Mouse (Mus musculus) liver, embryonic 16.5 days (tissue): ENCODE measurements around the gene Nup214. TPM values are rescaled to one million over a fixed set of nuclear protein-coding genes. Genes with fewer than 3 reads are reported as not detected.
A peak's percentile ranks its signal among the peaks of the same experiment; 100 is the strongest.

Source experiments
- ATAC-seq: fragments of 200-750 bp; cut with Nextera tagmentation; 2 replicates; pipeline ENCODE4 v1.8.0; 2017; ENCODE audit warnings: low read depth, mild to moderate bottlenecking, moderate number of reproducible peaks, moderate library complexity
- H3K27ac ChIP-seq: fragments of 300-500 bp; sonication (generic); 2 replicates; pipeline ENCODE4 v1.5.1; 2014; ENCODE audit warnings: mild to moderate bottlenecking, low read length
- H3K27me3 ChIP-seq: fragments of 300-500 bp; sonication (generic); 2 replicates; pipeline ENCODE4 v1.6.1; 2014; ENCODE audit warnings: low read depth, low read length, mixed read lengths; ENCODE audit not compliant: control insufficient read depth, insufficient read depth
- H3K36me3 ChIP-seq: fragments of 300-500 bp; sonication (generic); 2 replicates; pipeline ENCODE4 v1.6.1; 2014; ENCODE audit warnings: mild to moderate bottlenecking; ENCODE audit not compliant: control insufficient read depth, insufficient read depth
- H3K4me1 ChIP-seq: fragments of 300-500 bp; sonication (generic); 2 replicates; pipeline ENCODE4 v1.6.1; 2014; ENCODE audit warnings: low read depth, low read length, mixed read lengths; ENCODE audit not compliant: control insufficient read depth
- H3K4me2 ChIP-seq: fragments of 300-500 bp; sonication (generic); 2 replicates; pipeline ENCODE4 v1.6.1; 2014; ENCODE audit warnings: low read depth, low read length, mixed read lengths
- H3K4me3 ChIP-seq: fragments of 300-500 bp; sonication (generic); 2 replicates; pipeline ENCODE4 v1.5.1; 2014; ENCODE audit warnings: low read depth, mild to moderate bottlenecking, low read length
- H3K9ac ChIP-seq: fragments of 300-500 bp; sonication (generic); 2 replicates; pipeline ENCODE4 v1.6.1; 2014; ENCODE audit warnings: low read depth, low read length
- H3K9me3 ChIP-seq: fragments of 300-500 bp; sonication (generic); replicated peaks from 2 replicates; pipeline ENCODE4 v1.6.1; 2016; ENCODE audit warnings: low read length; ENCODE audit not compliant: control insufficient read depth
- WGBS: fragments of 180-500 bp; shearing (Covaris S2); extraction: QIAGEN DNeasy Blood & Tissue Kit; methylation state at CpG from one replicate; pipeline ENCODE4 v1.1.7; 2014; ENCODE audit not compliant: insufficient replicate concordance; 5-methylcytosine and 5-hydroxymethylcytosine counted together
- polyA plus RNA-seq: library from polyadenylated mRNA; unstranded; fragments of >200 nt; fragmentation: Nextera tagmentation; extraction: Ambion mirVana; gene quantifications from 2 replicates; pipeline ENCODE4 v1.2.1, GENCODE M21; 2015

Gene Nup214
- polyA plus RNA-seq, 1 experiment from 2014 or later: 34.4 TPM

DNA sequence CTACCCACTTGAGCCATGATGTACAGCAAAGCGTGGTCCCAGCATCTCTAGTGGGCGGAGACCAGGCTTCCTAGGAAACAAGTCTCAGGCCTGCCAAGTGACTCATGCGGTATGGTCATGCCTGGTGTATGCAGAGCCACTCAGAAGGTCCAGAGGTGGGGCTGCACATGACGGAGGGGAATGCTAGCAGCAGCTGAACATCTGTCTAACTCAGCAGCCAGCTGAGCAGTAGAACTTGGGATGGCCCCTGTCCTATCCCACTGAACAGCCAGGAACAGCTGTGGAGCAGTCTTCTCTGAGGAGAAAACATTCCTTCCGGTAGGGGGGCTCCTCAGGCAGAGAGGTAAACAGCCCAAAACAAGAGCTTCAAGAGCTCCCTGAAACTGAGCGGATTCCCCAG is 25.8 kb upstream of the Nup214 start:
- Histone ChIP-seq H3K9me3 (no peaks in the 10 kb centered on the region), H3K36me3 (no peaks in the 10 kb centered on the region), H3K27me3 (peaks cover 43% of the 10 kb centered on the region), H3K4me1 (no peaks in the 10 kb centered on the region), H3K4me2 (no peak overlapping the region), H3K9ac (no peak overlapping the region), H3K27ac (no peak overlapping the region), H3K4me3 (no peak overlapping the region)
- ATAC-seq: no peak
- 55% methylated on average over 6 of the region's 6 CpGs for WGBS

- H3K4me2 ChIP-seq: no peak overlapping the region
- H3K27me3 ChIP-seq: peaks cover 43% of the 10 kb centered on the region
- no peak overlapping the region for H3K27ac ChIP-seq
- H3K4me1 ChIP-seq: no peaks in the 10 kb centered on the region
- 50% methylated on average over 6 of the region's 6 CpGs for WGBS
- no peak overlapping the region for H3K9ac ChIP-seq
- no peak overlapping the region for H3K4me3 ChIP-seq
- no peak for ATAC-seq
- H3K36me3 ChIP-seq: no peaks in the 10 kb centered on the region
- no peaks in the 10 kb centered on the region for H3K9me3 ChIP-seq
Measured at GRCm38 (mm10) chr2:31948801-31949200, 25.4 kb upstream of the Nup214 start.

GRCm38 (mm10) chr2:31950058-31950871 is 24.0 kb upstream of the Nup214 start, which contains the start of gene Aif1l:
Gene Aif1l (plus strand): TSS chr2:31950139.
- Histone ChIP-seq H3K4me1 (no peaks in the 10 kb centered on the region), H3K9ac (peak within 1 kb of the TSS; percentile 35; the same call in 1 of the 2 replicates), H3K27ac (no peak within 1 kb of the TSS), H3K27me3 (peaks cover 43% of the 10 kb centered on the region), H3K9me3 (no peaks in the 10 kb centered on the region), H3K4me3 (peak within 1 kb of the TSS; percentile 45), H3K4me2 (peak within 1 kb of the TSS; percentile 77), H3K36me3 (no peaks in the 10 kb centered on the region)
- no peak for ATAC-seq
- under 1% methylated on average over 50 of the region's 66 CpGs for WGBS

DNA sequence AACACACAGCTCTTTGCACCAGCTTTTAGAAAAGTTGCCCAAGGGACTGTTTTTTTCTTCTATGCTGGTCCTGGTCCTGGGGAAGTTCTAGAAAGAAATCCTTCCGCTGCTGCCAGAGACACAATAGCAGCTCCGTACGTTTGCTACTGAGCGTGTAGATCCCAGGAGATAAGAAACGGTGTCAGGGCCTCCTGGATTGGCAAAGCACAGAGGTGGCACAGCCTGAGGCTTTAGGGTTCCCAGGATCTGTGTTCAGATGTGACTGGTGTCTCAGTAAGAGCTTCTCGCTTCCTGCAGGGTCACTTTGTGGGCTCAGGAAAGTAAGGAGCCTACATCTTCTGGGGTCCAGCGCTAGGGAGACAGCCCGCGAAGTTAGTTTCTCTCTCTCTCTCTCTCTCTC is 23.3 kb upstream of the Nup214 start:
- H3K4me3 ChIP-seq: no peak overlapping the region
- WGBS: 36% methylated on average over 9 of the region's 9 CpGs
- no peak for ATAC-seq
- no peak overlapping the region for H3K27ac ChIP-seq
- no peak overlapping the region for H3K9ac ChIP-seq
- no peaks in the 10 kb centered on the region for H3K4me1 ChIP-seq
- no peaks in the 10 kb centered on the region for H3K36me3 ChIP-seq
- H3K27me3 ChIP-seq: peaks cover 43% of the 10 kb centered on the region
- H3K4me2 ChIP-seq: no peak overlapping the region
- H3K9me3 ChIP-seq: no peaks in the 10 kb centered on the region

DNA sequence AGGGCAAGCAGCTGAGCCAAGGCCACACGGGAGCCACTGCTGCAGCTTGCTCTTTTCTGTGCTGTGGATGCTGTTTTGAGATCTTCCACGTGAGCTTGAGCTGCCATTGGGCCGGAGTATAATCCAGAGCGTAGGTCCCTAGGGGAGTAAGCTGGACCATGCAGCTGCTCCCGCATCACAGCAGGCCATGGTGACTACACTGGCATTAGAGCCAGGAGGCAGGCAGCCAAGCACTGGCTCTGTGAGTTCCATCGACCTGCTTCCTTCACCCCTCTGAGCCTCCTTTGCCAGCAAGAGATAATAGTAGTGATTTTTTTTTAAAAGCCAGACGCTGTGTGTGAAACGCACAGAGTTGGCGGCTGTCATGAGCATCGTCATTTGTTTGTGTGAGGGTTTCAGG is 22.0 kb upstream of the Nup214 start:
- no peak overlapping the region for H3K4me3 ChIP-seq
- H3K27me3 ChIP-seq: peaks cover 43% of the 10 kb centered on the region
- no peaks in the 10 kb centered on the region for H3K9me3 ChIP-seq
- ATAC-seq: no peak
- H3K4me1 ChIP-seq: no peaks in the 10 kb centered on the region
- H3K27ac ChIP-seq: no peak overlapping the region
- WGBS: 76% methylated on average over 10 of the region's 10 CpGs
- no peak overlapping the region for H3K9ac ChIP-seq
- H3K36me3 ChIP-seq: no peaks in the 10 kb centered on the region
- H3K4me2 ChIP-seq: no peak overlapping the region

GRCm38 (mm10) chr2:31952725-31953124 is 21.5 kb upstream of the Nup214 start:
- no peak for ATAC-seq
- 59% methylated on average over 3 of the region's 3 CpGs for WGBS
- Histone ChIP-seq H3K9ac (no peak overlapping the region), H3K9me3 (no peaks in the 10 kb centered on the region), H3K4me3 (no peak overlapping the region), H3K27ac (no peak overlapping the region), H3K4me2 (no peak overlapping the region), H3K4me1 (no peaks in the 10 kb centered on the region), H3K27me3 (peaks cover 43% of the 10 kb centered on the region), H3K36me3 (no peaks in the 10 kb centered on the region)

DNA sequence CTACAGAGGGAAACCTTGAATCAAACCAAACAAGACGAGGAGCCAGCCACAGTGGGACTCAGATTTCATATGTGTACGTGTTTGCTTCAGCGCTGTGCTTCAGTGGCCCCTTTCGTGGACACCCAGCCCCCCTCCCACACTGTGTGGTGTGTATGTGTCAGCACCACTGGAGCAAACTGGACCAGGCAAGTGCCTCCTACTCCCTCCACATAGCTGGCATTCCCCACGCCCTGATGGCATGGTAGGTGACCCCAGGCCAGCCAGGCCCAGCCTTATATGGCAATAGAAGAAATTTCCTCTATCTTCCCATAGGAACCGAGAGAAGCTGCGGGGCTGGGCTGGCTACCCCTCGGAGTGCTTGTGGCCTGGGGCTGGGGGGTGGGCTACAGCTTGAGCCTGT is 20.5 kb upstream of the Nup214 start:
- Histone ChIP-seq H3K27ac (no peak overlapping the region), H3K4me1 (no peaks in the 10 kb centered on the region), H3K36me3 (no peaks in the 10 kb centered on the region), H3K4me3 (no peak overlapping the region), H3K4me2 (no peak overlapping the region), H3K9ac (no peak overlapping the region), H3K9me3 (no peaks in the 10 kb centered on the region), H3K27me3 (peaks cover 38% of the 10 kb centered on the region)
- WGBS: 67% methylated on average over 8 of the region's 8 CpGs
- no peak for ATAC-seq

DNA sequence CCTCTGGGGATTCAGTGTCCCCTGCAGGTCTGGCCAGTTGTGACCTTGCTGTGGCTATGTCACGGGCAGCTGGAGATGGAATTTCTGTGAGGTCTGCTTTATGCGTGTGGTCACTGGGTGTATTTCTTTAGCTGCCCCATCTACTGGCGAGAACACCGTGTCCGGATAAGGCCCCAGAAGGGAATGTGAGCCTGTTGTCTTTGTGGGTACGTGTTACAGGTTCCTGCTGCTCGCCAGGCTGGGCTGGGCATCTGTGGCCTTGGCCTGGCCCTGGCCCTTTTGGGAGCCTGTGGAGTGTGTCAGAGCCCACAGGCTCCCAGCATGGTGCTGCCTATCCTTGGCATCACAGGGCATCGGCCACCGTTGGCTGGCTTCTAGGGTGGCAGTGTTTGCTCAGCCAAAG is 19.5 kb upstream of the Nup214 start:
- WGBS: 73% methylated on average over 9 of the region's 9 CpGs
- no peak for ATAC-seq
- H3K4me1 ChIP-seq: no peaks in the 10 kb centered on the region
- peaks cover 27% of the 10 kb centered on the region for H3K27me3 ChIP-seq
- no peak overlapping the region for H3K4me2 ChIP-seq
- H3K9ac ChIP-seq: no peak overlapping the region
- no peaks in the 10 kb centered on the region for H3K9me3 ChIP-seq
- H3K4me3 ChIP-seq: no peak overlapping the region
- no peak overlapping the region for H3K27ac ChIP-seq
- no peaks in the 10 kb centered on the region for H3K36me3 ChIP-seq

DNA sequence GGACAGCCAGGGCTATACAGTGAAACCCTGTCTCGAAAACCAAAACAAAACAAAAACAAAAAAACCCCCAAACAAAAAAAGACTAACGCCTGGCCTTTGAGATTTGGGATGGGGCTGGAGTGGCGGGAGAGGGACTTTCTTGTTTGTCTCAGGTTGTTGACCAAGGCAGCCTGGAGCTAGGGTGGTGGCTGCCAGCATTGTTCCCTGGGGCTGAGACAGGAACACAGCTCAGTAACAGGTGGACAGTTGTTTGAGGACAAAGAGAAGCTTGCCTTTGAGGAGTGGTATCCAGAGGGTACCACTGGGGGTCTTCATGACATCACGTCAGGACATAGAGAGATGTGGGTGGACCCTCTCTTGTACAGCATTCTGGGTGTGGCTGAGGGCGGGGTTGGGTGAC is 18.6 kb upstream of the Nup214 start:
- ATAC-seq: no peak

More for the DNA sequence above, 18.6 kb upstream of the Nup214 start:
- H3K27me3 ChIP-seq: peaks cover 18% of the 10 kb centered on the region
- 49% methylated on average over 5 of the region's 5 CpGs for WGBS
- no peaks in the 10 kb centered on the region for H3K4me1 ChIP-seq
- H3K9ac ChIP-seq: no peak overlapping the region
- no peaks in the 10 kb centered on the region for H3K9me3 ChIP-seq
- no peaks in the 10 kb centered on the region for H3K36me3 ChIP-seq
- no peak overlapping the region for H3K4me2 ChIP-seq
- H3K4me3 ChIP-seq: no peak overlapping the region
- H3K27ac ChIP-seq: no peak overlapping the region
